Mouse (Mus musculus) megakaryocyte progenitor cell, adult 5-6 weeks (primary cell): ENCODE data around the gene Myl6b. TPM values are rescaled to one million over a fixed set of nuclear protein-coding genes. Genes with fewer than 3 reads are reported as not detected.

Experiments
- ATAC-seq: replicated peaks from 2 replicates; pipeline ENCODE4 v1.8.0; 2016; ENCODE audit warnings: mild to moderate bottlenecking, moderate TSS enrichment, inconsistent platforms; ENCODE audit not compliant: poor library complexity
- total RNA-seq, 2 experiments: library from RNA; stranded (forward) in 1 of 2; stranded (reverse) in 1 of 2; fragments of 157-497, 149-512 nt in 1 of 2; fragments of 200-1000 nt in 1 of 2; gene quantifications; 2 replicates each; pipeline versions ENCODE4 v1.2.3 to v1.2.4; 2015 to 2017

Gene Myl6b
- total RNA-seq, 2 experiments from 2014 or later: 1.7 to 7.8 TPM

DNA sequence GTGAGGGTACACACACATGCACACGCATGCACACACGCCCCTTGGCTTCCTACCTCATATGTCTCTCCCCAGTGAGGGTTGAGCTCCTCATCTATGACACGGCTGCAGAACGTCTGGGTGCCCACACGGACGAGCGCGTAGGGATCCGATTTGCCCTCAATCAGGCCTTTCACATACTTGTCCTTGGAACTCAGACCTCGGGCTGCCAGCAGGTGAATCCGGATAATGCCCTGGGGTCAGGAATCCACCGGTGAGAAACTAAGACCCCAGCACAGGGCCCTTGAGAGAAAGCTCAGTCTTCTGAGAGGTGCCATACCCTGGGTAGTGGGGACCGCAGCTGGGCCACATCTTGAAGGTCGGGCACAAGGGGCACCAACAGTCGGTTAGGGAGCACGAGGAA, 22.1 kb upstream of the Myl6b start:
- ATAC-seq: no peak

GRCm38 (mm10) chr10:128518833-128519232, 20.3 kb upstream of the Myl6b start:
- ATAC-seq: peak; percentile 70

DNA sequence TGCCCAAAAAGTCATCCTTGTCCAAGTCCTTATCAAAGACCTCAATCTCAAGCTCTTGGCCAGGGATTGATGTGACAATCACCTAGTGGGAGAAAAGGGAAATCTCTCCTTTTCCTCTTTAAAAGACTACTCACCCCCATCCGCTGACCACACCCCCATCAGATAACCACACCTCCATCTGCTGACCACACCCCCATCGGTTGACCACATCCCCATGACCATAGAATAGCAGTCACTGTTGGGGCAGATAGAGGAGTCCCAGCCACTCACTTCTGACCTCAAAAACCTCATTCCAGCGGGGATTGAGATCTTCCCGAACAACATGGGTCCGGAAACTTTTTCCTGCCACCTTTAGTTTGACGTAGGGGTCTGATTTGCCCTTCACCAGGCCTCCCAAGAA, 18.2 kb upstream of the Myl6b start:
- peak; percentile 86 for ATAC-seq

DNA sequence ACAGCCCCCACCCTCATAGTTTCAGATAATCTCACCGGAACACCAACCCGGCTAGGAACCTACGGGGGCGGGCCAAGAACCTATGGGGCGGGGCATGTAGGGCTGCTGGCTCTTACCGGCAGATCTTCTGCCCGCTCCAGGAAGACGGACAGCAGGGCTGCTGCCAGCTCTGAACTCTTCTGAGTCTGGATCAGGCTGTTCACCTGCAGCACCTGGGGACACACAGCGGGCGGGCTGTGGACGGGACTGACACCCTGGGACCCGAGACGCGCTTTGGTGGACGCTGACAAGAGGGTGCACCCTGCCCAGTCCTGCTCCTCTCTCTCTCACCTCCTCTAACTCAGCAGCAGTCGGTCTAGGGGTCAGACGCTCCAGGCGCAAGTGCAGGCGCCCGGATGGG, 17.5 kb upstream of the Myl6b start:
- no peak for ATAC-seq

DNA sequence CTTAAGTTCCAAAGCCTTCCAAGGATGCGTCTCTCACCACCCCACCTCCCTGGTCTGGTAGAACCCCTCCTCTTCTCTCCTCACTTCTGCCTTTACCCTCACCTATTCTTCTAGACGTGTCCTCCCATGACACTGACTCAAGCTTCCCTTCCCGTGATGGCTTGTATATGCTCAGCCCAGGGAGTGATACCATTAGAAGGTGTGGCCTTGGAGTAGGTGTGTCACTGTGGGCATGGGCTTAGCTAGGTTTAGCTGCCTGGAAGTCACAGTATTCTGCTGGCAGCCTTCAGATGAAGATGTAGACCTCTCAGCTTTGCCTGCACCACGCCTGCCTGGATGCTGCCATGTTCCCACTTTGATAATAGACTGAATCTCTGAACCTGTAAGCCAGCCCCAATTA, 16.6 kb upstream of the Myl6b start:
- no peak for ATAC-seq

DNA sequence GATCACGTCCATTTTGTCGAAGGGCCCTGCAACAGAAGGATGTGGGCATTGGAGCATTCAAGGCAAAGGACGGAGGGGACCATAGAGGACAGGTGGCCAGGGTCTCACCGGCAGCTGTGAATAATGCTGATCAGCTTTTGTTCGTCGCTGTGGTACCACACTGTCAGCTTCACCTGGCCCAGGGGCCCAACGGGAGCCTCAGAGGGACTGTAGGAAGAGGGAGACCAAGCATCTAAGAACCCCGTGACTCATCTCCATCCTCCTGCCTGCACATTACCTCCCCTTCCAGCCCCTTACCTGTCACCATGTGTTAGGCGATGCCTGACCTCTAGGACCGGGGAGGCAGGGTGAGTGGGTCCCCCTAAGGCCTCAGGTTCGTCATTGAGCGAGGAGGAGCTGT, 13.3 kb upstream of the Myl6b start:
- no peak for ATAC-seq

DNA sequence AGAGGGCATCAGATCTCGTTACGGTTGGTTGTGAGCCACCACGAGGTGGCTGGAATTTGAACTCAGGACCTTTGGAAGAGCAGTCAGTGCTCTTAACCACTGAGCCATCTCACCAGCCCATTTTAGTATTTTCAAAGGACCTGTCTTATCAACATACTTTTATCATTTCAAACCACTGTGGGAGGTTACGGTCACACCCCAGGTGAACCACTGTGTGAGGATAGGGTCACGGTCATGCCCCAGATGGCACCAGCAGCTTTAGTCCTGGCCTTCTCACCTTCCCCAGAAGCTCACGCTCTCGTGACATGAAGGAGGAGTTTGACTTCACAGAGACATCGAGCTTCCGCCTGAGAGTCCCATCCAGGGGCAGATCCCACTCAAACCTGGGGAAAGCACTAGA, 12.7 kb upstream of the Myl6b start:
- peak; percentile 39; the same call in 1 of the 2 replicates for ATAC-seq

GRCm38 (mm10) chr10:128510301-128510700, 11.8 kb upstream of the Myl6b start:
- ATAC-seq: 0 out of 2 replicates have a peak, but pooled peaks have one; percentile 16

GRCm38 (mm10) chr10:128509831-128510230, 11.3 kb upstream of the Myl6b start:
- ATAC-seq: no peak

DNA sequence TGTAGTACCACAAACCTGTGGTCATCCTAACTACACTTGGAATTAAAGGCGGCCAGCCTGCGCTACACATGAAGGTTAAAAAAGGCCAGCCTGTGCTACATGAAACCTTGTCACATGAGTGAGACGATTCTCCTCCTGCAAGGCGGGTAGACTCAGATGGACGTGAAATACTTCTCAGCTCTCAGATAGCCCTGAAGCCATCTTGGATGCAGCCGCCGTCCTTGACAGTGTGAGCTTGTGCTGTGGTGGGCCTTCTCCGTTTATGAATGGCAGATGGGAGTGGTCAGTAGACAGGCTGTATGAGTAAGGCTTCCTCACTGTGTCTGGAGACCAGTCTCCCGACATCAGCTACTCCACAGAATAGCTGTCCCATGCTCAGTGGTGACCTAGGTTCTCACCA, 10.7 kb upstream of the Myl6b start:
- ATAC-seq: no peak

- ATAC-seq: no peak
Measured at GRCm38 (mm10) chr10:128508260-128508659, 9.8 kb upstream of the Myl6b start.

- no peak for ATAC-seq
Measured at GRCm38 (mm10) chr10:128505974-128506373, 7.5 kb upstream of the Myl6b start.

- ATAC-seq: 0 out of 2 replicates have a peak, but pooled peaks have one; percentile 5
Measured at GRCm38 (mm10) chr10:128505371-128505667, 6.8 kb upstream of the Myl6b start.

- peak; percentile 85 for ATAC-seq
Measured at GRCm38 (mm10) chr10:128504641-128505370, 6.3 kb upstream of the Myl6b start.

DNA sequence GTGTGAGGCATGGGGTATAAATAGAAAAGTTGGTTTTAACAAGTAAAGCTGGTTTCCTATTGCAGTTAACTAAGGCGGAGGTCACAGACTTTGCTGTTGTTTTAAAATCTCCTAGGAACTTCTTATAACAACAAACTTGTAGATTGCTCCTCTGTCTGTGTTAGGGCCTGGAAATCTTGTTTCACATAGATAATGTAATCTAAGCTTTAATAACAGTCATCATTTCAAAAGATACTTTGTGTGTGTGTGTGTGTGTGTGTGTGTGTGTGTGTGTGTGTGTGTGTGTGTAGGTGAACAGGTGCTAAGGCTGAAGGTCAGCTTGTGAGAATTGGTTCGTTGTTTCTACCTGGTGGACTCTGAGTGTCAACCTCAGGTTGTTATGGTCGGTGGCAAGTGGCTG, 5.5 kb upstream of the Myl6b start:
- no peak for ATAC-seq

- ATAC-seq: no peak
Measured at GRCm38 (mm10) chr10:128503532-128503931, 5.0 kb upstream of the Myl6b start.

- no peak for ATAC-seq
Measured at GRCm38 (mm10) chr10:128502341-128502740, 3.9 kb upstream of the Myl6b start.

DNA sequence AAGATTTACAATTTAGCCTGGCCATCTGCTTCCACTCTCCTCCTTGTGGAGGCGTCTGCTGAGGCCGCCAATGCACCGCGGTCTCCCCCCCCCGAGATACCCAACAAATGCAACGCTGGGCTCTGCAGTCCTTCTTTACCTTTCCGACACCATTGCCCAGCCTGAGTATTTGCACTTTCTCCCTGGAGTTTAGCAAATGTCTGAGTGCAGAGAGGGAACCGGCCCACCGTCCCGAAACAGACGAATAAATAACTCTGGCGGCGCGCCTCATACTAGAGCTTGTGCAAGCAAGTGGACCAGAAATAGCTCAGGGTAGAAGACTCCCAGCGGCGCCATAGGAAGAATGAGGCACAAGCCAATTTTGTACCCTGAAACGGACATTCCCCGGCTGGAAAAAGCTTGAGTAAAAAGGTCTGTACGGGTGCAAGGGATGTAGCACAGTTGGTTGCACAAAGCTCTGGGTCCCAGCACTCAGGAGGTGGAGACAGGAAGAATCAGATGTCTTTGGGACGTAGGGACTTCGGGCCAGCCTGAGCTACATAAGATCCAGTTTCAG, 709 bp upstream of the Myl6b start:
- ATAC-seq: peak; percentile 9; the same call in 1 of the 2 replicates

- ATAC-seq: no peak
Measured at GRCm38 (mm10) chr10:128497134-128497737, 1.2 kb downstream of the Myl6b start.

- ATAC-seq: no peak
Measured at GRCm38 (mm10) chr10:128496509-128497077, 1.9 kb downstream of the Myl6b start.

DNA sequence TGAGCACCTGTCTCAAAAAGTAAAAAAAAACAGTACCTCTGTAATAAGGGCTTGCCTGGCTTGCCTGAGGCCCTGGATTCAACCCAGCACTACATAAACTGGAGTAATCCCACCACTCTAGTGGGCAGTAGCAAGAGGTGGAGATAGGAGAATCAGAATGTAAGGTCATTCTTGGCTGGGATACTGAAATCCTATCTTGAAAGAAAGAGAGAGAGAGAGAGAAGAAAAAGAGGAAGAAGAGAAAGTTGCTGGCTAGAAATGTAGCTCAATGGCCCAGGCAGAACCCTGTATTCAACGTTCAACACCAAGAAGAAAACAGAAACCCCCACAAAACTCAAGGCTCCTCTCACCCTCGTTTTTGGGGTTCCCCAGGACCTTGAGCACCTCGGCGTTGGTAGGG, 2.6 kb downstream of the Myl6b start:
- no peak for ATAC-seq

DNA sequence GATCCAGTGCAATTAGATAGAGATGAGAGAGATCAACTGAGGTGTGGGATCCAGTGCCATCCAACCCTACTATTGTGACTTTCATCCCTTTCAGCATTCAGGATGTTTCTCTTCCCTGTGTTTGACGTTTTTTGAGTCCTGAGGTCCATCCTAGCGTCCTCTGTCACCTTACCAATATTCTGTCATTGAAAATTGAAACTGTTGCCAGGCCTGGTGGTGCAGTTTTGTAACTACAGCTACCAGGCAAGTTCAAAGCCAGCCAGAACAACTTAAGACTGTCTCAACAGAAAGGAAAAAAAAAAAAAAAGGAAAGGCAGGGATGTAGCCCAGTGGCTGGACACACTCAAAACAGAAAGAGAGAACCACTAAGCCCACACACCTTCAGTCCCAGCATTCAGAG, 3.2 kb downstream of the Myl6b start:
- no peak for ATAC-seq
